Mouse (Mus musculus) macrophage (primary cell): Measurements from ENCODE around the gene Zfp429. TPM values are rescaled to one million over a fixed set of nuclear protein-coding genes. Genes with fewer than 3 reads are reported as not detected.

Source experiments
- H3K27ac ChIP-seq: fragments of 350-480 bp; formaldehyde crosslinking; 2 replicates; pipeline ENCODE4 v1.9.0; 2021
- H3K36me3 ChIP-seq: fragments of 350-480 bp; formaldehyde crosslinking; 2 replicates; pipeline ENCODE4 v1.9.0; 2021; ENCODE audit errors: inconsistent target
- H3K4me3 ChIP-seq: fragments of 350-480 bp; formaldehyde crosslinking; 2 replicates; pipeline ENCODE4 v1.9.0; 2021; ENCODE audit errors: inconsistent target
- H3K79me2 ChIP-seq: fragments of 350-480 bp; formaldehyde crosslinking; 2 replicates; pipeline ENCODE4 v1.9.0; 2021; ENCODE audit errors: inconsistent target
- WGBS: methylation state at CpG from one replicate; pipeline ENCODE4 v1.1.7; 2026; ENCODE audit warnings: inconsistent platforms; ENCODE audit not compliant: missing documents; 5-methylcytosine and 5-hydroxymethylcytosine counted together
- polyA plus RNA-seq: library from polyadenylated mRNA; stranded (reverse); fragments of 250-400 nt; gene quantifications from 3 replicates; pipeline ENCODE4 v1.2.4, GENCODE M21; 2018; ENCODE audit warnings: inconsistent platforms

Gene Zfp429
- polyA plus RNA-seq, 1 experiment from 2014 or later: 16.2 TPM

DNA sequence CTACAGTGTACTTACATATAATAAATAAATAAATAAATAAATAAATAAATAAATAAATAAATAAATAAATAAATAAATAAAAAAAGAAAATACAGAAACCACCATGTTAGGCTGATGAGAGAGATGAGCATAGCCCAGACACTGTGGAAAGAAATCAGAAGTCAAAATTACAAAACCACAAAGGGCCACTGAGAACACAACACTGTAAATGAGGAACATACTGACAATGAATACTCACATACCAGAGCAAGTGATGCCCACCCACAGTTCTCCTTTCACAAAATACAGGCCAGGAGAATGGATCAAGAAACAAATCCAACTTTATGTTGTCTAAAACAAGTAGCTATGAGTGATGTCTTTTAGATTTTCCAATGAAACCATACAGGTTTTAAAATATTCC lies 47.8 kb downstream of the Zfp429 start:
- Histone ChIP-seq H3K36me3 (peaks cover 9% of the 10 kb centered on the region; the same call in 1 of the 2 replicates), H3K4me3 (no peak overlapping the region), H3K27ac (no peak overlapping the region), H3K79me2 (peaks cover 65% of the 10 kb centered on the region)

DNA sequence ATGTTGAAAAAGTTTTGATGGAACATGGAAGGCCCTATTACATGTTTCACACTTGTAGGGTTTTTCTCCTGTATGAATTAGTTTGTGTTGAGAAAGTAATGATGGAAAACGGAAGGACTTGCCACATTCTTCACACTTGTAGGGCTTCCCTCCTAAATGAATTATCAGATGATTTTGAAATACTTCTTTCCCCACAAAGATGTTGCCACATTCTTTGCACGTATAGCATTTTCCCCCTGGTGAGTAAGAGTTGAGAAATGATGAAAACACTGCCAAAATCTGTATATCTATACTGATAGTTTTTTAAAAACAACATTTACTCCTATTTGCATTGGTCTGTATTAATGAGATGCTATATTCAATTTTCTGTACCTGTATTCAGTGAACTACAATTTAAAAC lies 56.2 kb downstream of the Zfp429 start:
- no peak overlapping the region for H3K27ac ChIP-seq
- 30% methylated on average over 2 of the region's 2 CpGs for WGBS
- peaks cover 5% of the 10 kb centered on the region; the same call in 1 of the 2 replicates for H3K79me2 ChIP-seq
- no peak overlapping the region for H3K4me3 ChIP-seq
- H3K36me3 ChIP-seq: peaks cover 49% of the 10 kb centered on the region

Other genes starting within 250 kb of the Zfp429 start
- gene Rsl1, start 226.6 kb downstream of the Zfp429 start, polyA plus RNA-seq: 6.0 to 10.7 TPM (median 8.7 TPM) in 3 replicates
- gene Zfp455, start 205.3 kb downstream of the Zfp429 start, polyA plus RNA-seq: 4.4 to 6.6 TPM (median 5.4 TPM) in 3 replicates
- gene Zfp458, start 121.4 kb downstream of the Zfp429 start, polyA plus RNA-seq: 1.3 to 2.5 TPM (median 1.3 TPM) in 3 replicates
- gene Zfp457, start 93.3 kb downstream of the Zfp429 start, polyA plus RNA-seq: not detected in 3 replicates
- gene Zfp595, start 67.2 kb downstream of the Zfp429 start, polyA plus RNA-seq: 2.8 to 5.1 TPM (median 3.8 TPM) in 3 replicates
- gene Gm28044, start 39.3 kb downstream of the Zfp429 start, polyA plus RNA-seq: not detected in 3 replicates
- gene Zfp953, start 39.2 kb downstream of the Zfp429 start, polyA plus RNA-seq: 2.7 to 4.7 TPM (median 4.4 TPM) in 3 replicates
- 0.44 to 0.63 TPM in 2 of 3 replicates, not detected in the other for gene Gm28041, start 24.1 kb downstream of the Zfp429 start, polyA plus RNA-seq
- 2.0 to 3.9 TPM (median 3.4 TPM) in 3 replicates for gene Zfp456, start 24.0 kb downstream of the Zfp429 start, polyA plus RNA-seq
- 0.06 to 0.61 TPM (median 0.37 TPM) in 3 replicates for gene Zfp459, start 21.6 kb upstream of the Zfp429 start, polyA plus RNA-seq
- gene Zfp874a, start 51.8 kb upstream of the Zfp429 start, polyA plus RNA-seq: 6.3 to 10.0 TPM (median 9.7 TPM) in 3 replicates
- gene Zfp874b, start 84.4 kb upstream of the Zfp429 start, polyA plus RNA-seq: 4.9 to 9.3 TPM (median 7.7 TPM) in 3 replicates
- 4.4 to 10.5 TPM (median 6.7 TPM) in 3 replicates for gene Zfp58, start 100.7 kb upstream of the Zfp429 start, polyA plus RNA-seq
- not detected in 3 replicates for gene Gm26965, start 126.3 kb upstream of the Zfp429 start, polyA plus RNA-seq
- gene Zfp87, start 126.4 kb upstream of the Zfp429 start, polyA plus RNA-seq: 19.6 to 25.6 TPM (median 21.4 TPM) in 3 replicates
- gene Zfp748, start 154.0 kb upstream of the Zfp429 start, polyA plus RNA-seq: 5.2 to 6.7 TPM (median 6.2 TPM) in 3 replicates
- 9.1 to 16.7 TPM (median 9.3 TPM) in 3 replicates for gene Zfp729b, start 209.9 kb upstream of the Zfp429 start, polyA plus RNA-seq
- not detected in 3 replicates for gene Gm49345, start 237.9 kb upstream of the Zfp429 start, polyA plus RNA-seq
- gene Zfp729a, start 238.0 kb upstream of the Zfp429 start, polyA plus RNA-seq: 5.2 to 8.7 TPM (median 6.5 TPM) in 3 replicates